Comparison of ENCODE assay signal across 8 mouse cellular contexts in genomic region chr12:51830077-51830402, GRCm38 (mm10). TPM values are rescaled to one million over a fixed set of nuclear protein-coding genes. Genes with fewer than 3 reads are reported as not detected.
DNase-seq lines count a peak whose midpoint lies in the region; ATAC-seq and TF ChIP-seq lines count a peak whose summit lies in the region.

No protein-coding gene starts in this region.

- no peak for TF ChIP-seq CTCF in cerebellum, adult 2 months (IDR thresholded peaks at IDR 0.05; ENCODE audit: borderline replicate concordance, insufficient read depth, low read depth, low read length)
- TF ChIP-seq CTCF in testis, adult 2 months (IDR thresholded peaks at IDR 0.05; ENCODE audit: control insufficient read depth, insufficient read depth, insufficient replicate concordance, low read depth, low read length) = no peak

- H3K9ac ChIP-seq in intestine, embryonic 14.5 days (ENCODE audit: low read length) = peak overlapping the region; percentile 99
- H3K9ac ChIP-seq in midbrain, embryonic 15.5 days = peak overlapping the region; percentile 99

- TF ChIP-seq POLR2A in cerebellum, adult 2 months (IDR thresholded peaks at IDR 0.05; ENCODE audit: borderline replicate concordance, insufficient read depth, low read length) = no peak
- TF ChIP-seq POLR2A in testis, adult 2 months (IDR thresholded peaks at IDR 0.05; ENCODE audit: control insufficient read depth, low read depth, low read length) = no peak

- H3K4me3 ChIP-seq in cerebellum, adult 2 months (replicated peaks; ENCODE audit: insufficient read depth, low read depth, low read length) = peak overlapping the region; percentile 67
- H3K4me3 ChIP-seq in testis, adult 2 months (ENCODE audit: control insufficient read depth, low read depth, low read length) = peak overlapping the region; percentile 92
- peak overlapping the region; percentile 92 for H3K4me3 ChIP-seq in intestine, embryonic 14.5 days (ENCODE audit: low read depth, low read length)
- peak overlapping the region; percentile 91 for H3K4me3 ChIP-seq in midbrain, embryonic 15.5 days

- WGBS in cerebellum, adult 2 months = 1% methylated on average over 12 of the region's 12 CpGs
- WGBS in intestine, embryonic 14.5 days = 2% methylated on average over 12 of the region's 12 CpGs
- under 1% methylated on average over 12 of the region's 12 CpGs for WGBS in midbrain, embryonic 15.5 days

- H3K4me1 ChIP-seq in cerebellum, adult 2 months (ENCODE audit: control insufficient read depth, insufficient read depth, low read length) = peaks cover 2% of the 10 kb centered on the region; the same call in 1 of the 2 replicates
- no peaks in the 10 kb centered on the region for H3K4me1 ChIP-seq in testis, adult 2 months (ENCODE audit: control insufficient read depth, insufficient read depth, low read length)
- peaks cover 16% of the 10 kb centered on the region for H3K4me1 ChIP-seq in intestine, embryonic 14.5 days (replicated peaks; ENCODE audit: control insufficient read depth, insufficient read depth, low read length)
- H3K4me1 ChIP-seq in midbrain, embryonic 15.5 days = peaks cover 21% of the 10 kb centered on the region

- H3K27ac ChIP-seq in cerebellum, adult 2 months (ENCODE audit: insufficient read depth, low read length) = peak overlapping the region; percentile 93
- H3K27ac ChIP-seq in testis, adult 2 months (ENCODE audit: control insufficient read depth, insufficient read depth, low read depth, low read length) = peak overlapping the region; percentile 88
- peak overlapping the region; percentile 100 for H3K27ac ChIP-seq in intestine, embryonic 14.5 days (ENCODE audit: low read depth)
- H3K27ac ChIP-seq in midbrain, embryonic 15.5 days = peak overlapping the region; percentile 98

- no peak for ATAC-seq in intestine, embryonic 14.5 days (replicated peaks; ENCODE audit: low FRiP score, low TSS enrichment, low read depth)
- ATAC-seq in midbrain, embryonic 15.5 days (replicated peaks) = peak; percentile 4; the same call in 1 of the 2 replicates

- H3K27me3 ChIP-seq in cerebellum, adult 2 months (ENCODE audit: control insufficient read depth, insufficient read depth, low read length) = no peaks in the 10 kb centered on the region
- no peaks in the 10 kb centered on the region for H3K27me3 ChIP-seq in testis, adult 2 months (ENCODE audit: control insufficient read depth, insufficient read depth, low read length)
- H3K27me3 ChIP-seq in intestine, embryonic 14.5 days (replicated peaks; ENCODE audit: control insufficient read depth, insufficient read depth, low read length) = no peaks in the 10 kb centered on the region
- no peaks in the 10 kb centered on the region for H3K27me3 ChIP-seq in midbrain, embryonic 15.5 days (replicated peaks)

- no peaks in the 10 kb centered on the region for H3K9me3 ChIP-seq in intestine, embryonic 14.5 days (ENCODE audit: control insufficient read depth, low read length)
- H3K9me3 ChIP-seq in midbrain, embryonic 15.5 days = no peaks in the 10 kb centered on the region

- H3K4me2 ChIP-seq in intestine, embryonic 14.5 days (ENCODE audit: low read length) = peak overlapping the region; percentile 69
- H3K4me2 ChIP-seq in midbrain, embryonic 15.5 days = peak overlapping the region; percentile 78

- no peaks in the 10 kb centered on the region; the same call in 1 of the 2 replicates for H3K36me3 ChIP-seq in testis, adult 2 months (ENCODE audit: control insufficient read depth, insufficient read depth, low read length)
- peaks cover 12% of the 10 kb centered on the region for H3K36me3 ChIP-seq in intestine, embryonic 14.5 days (ENCODE audit: control insufficient read depth, insufficient read depth, low read length)
- 0 out of 2 replicates have a peak, but pooled peaks cover 4% of the 10 kb centered on the region for H3K36me3 ChIP-seq in midbrain, embryonic 15.5 days (replicated peaks)

- no peak for DNase-seq in cerebellum, adult 2 months
- no peak for DNase-seq in cerebellum, postnatal 25 days
- DNase-seq in testis, postnatal 14 days (ENCODE audit: low spot score) = no peak
- DNase-seq in intestine, embryonic 14.5 days (ENCODE audit: low spot score) = no peak
- no peak for DNase-seq in right cerebral cortex, postnatal 10 days (ENCODE audit: low spot score in 2 of 2)
- no peak for DNase-seq in T-cell, adult 2 months (ENCODE audit: low spot score)

RNA-seq across cellular contexts. Expression of gene Hectd1, which starts 0.7 kb away (rescaled TPM):
- 39.4 and 41.9 TPM in 2 replicates for polyA plus RNA-seq in cerebellum, adult 2 months (2012; rRNA removed)
- 11.4 and 13.4 TPM in 2 replicates for polyA plus RNA-seq in testis, adult 2 months (2012; rRNA removed)
- polyA plus RNA-seq in intestine, embryonic 14.5 days (2014; fragmentation: Nextera tagmentation; extraction: Ambion mirVana) = 41.1 and 43.3 TPM in 2 replicates
- polyA plus RNA-seq in midbrain, embryonic 15.5 days (2015; fragmentation: Nextera tagmentation; extraction: Ambion mirVana) = 39.3 and 40.8 TPM in 2 replicates
